Mouse (Mus musculus) cerebellum, adult 2 months (tissue): Measurements from ENCODE around the gene Kank1.

Experiments used
- CTCF ChIP-seq: fragments of 200-500 bp; IDR thresholded peaks from 2 replicates; pipeline ENCODE4 v1.5.1; 2011; ENCODE audit warnings: low read depth, mild to moderate bottlenecking, control low read depth, low read length, moderate library complexity, borderline replicate concordance; ENCODE audit not compliant: insufficient read depth
- POLR2A ChIP-seq: fragments of 200-500 bp; IDR thresholded peaks from 2 replicates; pipeline ENCODE4 v1.6.1; 2011; ENCODE audit warnings: low read length, control low read depth, borderline replicate concordance; ENCODE audit not compliant: insufficient read depth

GRCm38 (mm10) chr19:25392135-25392534, 155.4 kb downstream of the Kank1 start:
- TF ChIP-seq POLR2A = no peak
- no peak for TF ChIP-seq CTCF
